Mouse (Mus musculus) forebrain, postnatal 0 days (tissue): Measurements from ENCODE around the gene Dusp5. TPM values are rescaled to one million over a fixed set of nuclear protein-coding genes. Genes with fewer than 3 reads are reported as not detected.
"Not testable (repeated sequence)": the region's sequence is repeated elsewhere in the genome, so short reads cannot be mapped to it uniquely, and the experiment has no call there.

ENCODE experiments used
- ATAC-seq: fragments of 200-750 bp; cut with Nextera tagmentation; 2 replicates; pipeline ENCODE4 v1.8.0; 2017; ENCODE audit warnings: mild to moderate bottlenecking, moderate library complexity
- DNase-seq: peaks from one replicate; pipeline ENCODE4 v3.0.0-alpha.2; 2015
- H3K27ac ChIP-seq: fragments of 300-500 bp; sonication (generic); 2 replicates; pipeline ENCODE4 v1.5.1; 2014; ENCODE audit warnings: low read depth, mild to moderate bottlenecking, antibody characterized with exemption, low read length, moderate library complexity, mixed read lengths
- H3K27me3 ChIP-seq: fragments of 300-500 bp; sonication (generic); 2 replicates; pipeline ENCODE4 v1.6.1; 2014; ENCODE audit warnings: mild to moderate bottlenecking, low read length, mixed read lengths; ENCODE audit not compliant: insufficient read depth
- H3K36me3 ChIP-seq: fragments of 300-500 bp; sonication (generic); 2 replicates; pipeline ENCODE4 v1.6.1; 2014; ENCODE audit warnings: mild to moderate bottlenecking, moderate library complexity; ENCODE audit not compliant: insufficient read depth
- H3K4me1 ChIP-seq: fragments of 300-500 bp; sonication (generic); 2 replicates; pipeline ENCODE4 v1.6.1; 2014; ENCODE audit warnings: antibody characterized with exemption; ENCODE audit not compliant: insufficient read depth
- H3K4me2 ChIP-seq: fragments of 300-500 bp; sonication (generic); 2 replicates; pipeline ENCODE4 v1.6.1; 2014; ENCODE audit warnings: low read depth, mild to moderate bottlenecking, moderate library complexity
- H3K4me3 ChIP-seq: fragments of 300-500 bp; sonication (generic); 2 replicates; pipeline ENCODE4 v1.5.1; 2014; ENCODE audit warnings: low read depth, low read length, mixed read lengths
- H3K9ac ChIP-seq: fragments of 300-500 bp; sonication (generic); 2 replicates; pipeline ENCODE4 v1.6.1; 2014; ENCODE audit warnings: mild to moderate bottlenecking
- H3K9me3 ChIP-seq: fragments of 300-500 bp; sonication (generic); 2 replicates; pipeline ENCODE4 v1.6.1; 2016; ENCODE audit warnings: low read length
- CTCF ChIP-seq: sonication (generic); IDR thresholded peaks from 2 replicates; pipeline ENCODE4 v1.5.1; 2016; ENCODE audit warnings: antibody characterized with exemption, control low read depth, low read depth
- WGBS: fragments of 180-500 bp; shearing (Covaris S2); extraction: QIAGEN DNeasy Blood & Tissue Kit; methylation state at CpG from one replicate; pipeline ENCODE4 v1.1.7; 2014; 5-methylcytosine and 5-hydroxymethylcytosine counted together
- polyA plus RNA-seq: library from polyadenylated mRNA; unstranded; fragments of >200 nt; fragmentation: Nextera tagmentation; extraction: Ambion mirVana; gene quantifications from 2 replicates; pipeline ENCODE4 v1.2.1, GENCODE M21; 2015
- total RNA-seq: library from RNA; depleted of rRNA; stranded (reverse); fragments of >200 nt; gene quantifications from 2 replicates; pipeline ENCODE4 v1.2.3, GENCODE M21; 2014

Gene Dusp5
- total and polyA plus RNA-seq, 2 experiments from 2014 or later = 5.0 to 7.6 TPM

DNA sequence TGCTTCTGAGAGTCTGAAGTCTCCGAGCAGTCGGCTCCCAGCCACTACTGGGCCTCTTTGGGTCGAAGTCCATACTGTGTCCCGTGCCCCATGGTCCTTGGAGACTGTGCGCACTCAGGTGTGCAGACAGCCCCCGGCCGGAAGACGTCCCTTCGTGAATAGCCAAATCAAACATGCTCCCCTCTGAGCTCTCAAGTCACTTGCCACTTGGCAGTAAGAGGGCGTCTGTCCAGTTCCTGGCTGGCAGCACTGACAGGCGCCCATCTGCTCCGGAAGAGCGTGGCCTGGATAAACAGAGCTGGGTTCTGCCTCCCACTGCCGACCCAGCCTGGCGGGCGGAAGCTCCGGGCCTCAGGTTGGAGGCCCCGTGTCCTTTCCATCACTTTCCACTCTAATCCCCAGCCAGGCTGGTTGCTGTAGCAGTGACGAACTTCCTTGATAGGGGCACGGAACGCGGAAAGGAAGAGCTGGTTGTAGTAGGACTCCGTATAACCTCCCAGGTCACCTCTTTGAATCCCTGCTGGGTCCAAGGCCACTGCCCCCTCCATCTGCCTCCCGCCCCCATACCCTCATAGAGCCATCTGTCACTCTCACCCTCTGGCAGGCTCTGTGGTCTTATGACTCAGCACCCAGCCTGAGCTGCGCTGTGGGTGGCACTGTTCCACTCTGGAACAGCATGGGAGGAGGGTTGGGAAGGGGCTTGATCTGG lies 28.5 kb upstream of the Dusp5 start:
- WGBS = 73% methylated on average over 25 of the region's 25 CpGs
- H3K27me3 ChIP-seq = no peaks in the 10 kb centered on the region
- H3K4me1 ChIP-seq = no peaks in the 10 kb centered on the region
- no peaks in the 10 kb centered on the region for H3K9me3 ChIP-seq
- H3K36me3 ChIP-seq = no peaks in the 10 kb centered on the region
- no peak for TF ChIP-seq CTCF
- no peak overlapping the region for H3K4me3 ChIP-seq
- DNase-seq (no peak), ATAC-seq (peak; percentile 75)
- H3K27ac ChIP-seq = no peak overlapping the region
- H3K4me2 ChIP-seq = no peak overlapping the region
- H3K9ac ChIP-seq = no peak overlapping the region

DNA sequence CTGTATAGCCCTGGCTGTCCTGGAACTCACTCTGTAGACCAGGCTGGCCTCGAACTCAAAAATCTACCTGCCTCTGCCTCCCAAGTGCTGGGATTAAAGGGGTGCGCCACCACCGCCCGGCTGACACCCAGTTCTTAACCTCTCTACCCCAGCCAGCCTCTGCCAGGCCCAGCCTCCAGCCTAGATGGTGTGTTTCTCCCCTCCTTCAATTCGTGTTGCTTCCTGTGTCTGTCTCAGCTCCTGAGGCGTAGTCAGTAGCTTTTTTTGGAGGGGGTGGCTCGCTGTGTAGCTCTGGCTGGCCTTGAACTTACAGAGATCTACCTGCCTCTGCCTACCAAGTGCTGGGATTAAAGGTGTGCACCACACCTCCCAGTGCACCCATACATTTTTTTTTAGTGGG lies 27.7 kb upstream of the Dusp5 start:
- not testable (repeated sequence) for H3K9me3 ChIP-seq, ATAC-seq, H3K4me2 ChIP-seq, H3K4me1 ChIP-seq, H3K9ac ChIP-seq, H3K36me3 ChIP-seq, H3K27ac ChIP-seq, H3K4me3 ChIP-seq, H3K27me3 ChIP-seq, DNase-seq
- WGBS = 92% methylated on average over 7 of the region's 7 CpGs

DNA sequence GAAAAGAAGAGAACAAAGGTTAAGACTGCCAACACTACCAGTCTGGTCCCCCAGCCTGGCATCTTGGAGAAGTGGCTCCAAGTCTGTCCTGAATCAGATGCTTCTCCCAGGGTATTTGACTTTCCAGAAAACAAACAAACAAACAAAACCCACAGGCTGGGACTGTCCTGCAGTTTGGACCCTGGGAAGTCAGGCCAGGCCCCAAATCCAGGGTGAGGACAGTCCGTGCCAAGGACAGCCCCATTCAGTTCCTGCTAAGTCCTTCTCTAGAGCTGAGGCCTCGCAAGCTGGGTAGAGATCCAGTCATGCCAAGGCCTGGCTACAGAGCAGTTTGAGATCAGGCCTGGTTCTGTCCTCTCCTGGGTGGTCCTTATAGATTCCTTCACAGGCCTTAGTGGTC lies 27.1 kb upstream of the Dusp5 start:
- Histone ChIP-seq H3K4me1 (no peaks in the 10 kb centered on the region), H3K27me3 (no peaks in the 10 kb centered on the region), H3K36me3 (no peaks in the 10 kb centered on the region), H3K9ac (no peak overlapping the region), H3K27ac (no peak overlapping the region), H3K4me2 (no peak overlapping the region), H3K4me3 (no peak overlapping the region), H3K9me3 (no peaks in the 10 kb centered on the region)
- TF ChIP-seq CTCF = no peak
- 90% methylated on average over 2 of the region's 2 CpGs for WGBS
- DNase-seq (no peak), ATAC-seq (no peak)

DNA sequence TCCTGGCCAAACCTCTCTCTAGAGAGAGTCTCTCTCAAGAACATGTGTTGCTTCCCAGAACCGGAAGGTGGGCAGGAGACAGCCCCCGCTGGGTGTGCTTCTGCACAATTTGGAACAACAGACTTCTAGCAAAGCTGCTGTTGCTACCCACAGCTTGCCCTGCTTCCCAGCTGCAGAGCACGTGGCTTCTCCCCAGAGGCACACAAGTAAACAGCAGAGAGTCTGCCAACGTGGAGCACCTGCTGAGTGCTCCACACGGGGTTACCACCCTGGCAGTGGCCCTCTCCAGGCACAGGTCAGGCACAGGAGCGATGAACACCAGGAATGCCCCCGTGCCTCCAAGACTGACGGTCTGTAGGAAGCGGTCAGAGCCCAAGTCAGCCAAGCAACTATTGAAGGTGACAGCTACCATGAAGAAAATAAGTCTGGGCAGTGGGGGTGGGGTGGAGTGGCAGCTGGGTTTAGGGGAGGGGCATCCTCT lies 26.0 kb upstream of the Dusp5 start:
- no peak overlapping the region for H3K27ac ChIP-seq
- no peak for DNase-seq
- no peak overlapping the region for H3K9ac ChIP-seq
- H3K4me2 ChIP-seq = no peak overlapping the region
- H3K4me3 ChIP-seq = no peak overlapping the region
- no peaks in the 10 kb centered on the region for H3K27me3 ChIP-seq
- 0 out of 2 replicates have a peak, but pooled peaks have one; percentile 46 for ATAC-seq
- TF ChIP-seq CTCF = no peak
- H3K4me1 ChIP-seq = no peaks in the 10 kb centered on the region
- 53% methylated on average over 9 of the region's 9 CpGs for whole genome bisulfite sequencing
- H3K9me3 ChIP-seq = no peaks in the 10 kb centered on the region
- H3K36me3 ChIP-seq = no peaks in the 10 kb centered on the region

DNA sequence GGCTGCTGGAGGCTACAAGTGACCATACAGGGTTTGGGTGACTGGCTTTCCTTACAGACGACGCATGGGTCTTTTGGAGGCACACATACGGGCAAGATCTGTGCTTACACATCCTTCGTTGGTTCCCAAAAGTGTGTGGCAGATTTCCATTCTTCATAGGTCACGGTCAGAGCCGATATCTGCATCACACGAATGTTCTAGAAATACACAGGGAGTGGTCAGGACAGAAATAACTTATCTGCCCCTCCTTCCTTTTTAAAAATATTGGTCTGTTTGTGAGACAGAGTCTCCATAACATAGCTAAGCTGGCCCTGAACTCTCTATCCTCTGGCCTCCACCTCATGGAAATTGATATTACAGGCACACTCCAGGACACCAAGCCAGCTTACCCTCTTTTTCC lies 24.7 kb upstream of the Dusp5 start:
- Histone ChIP-seq H3K4me1 (no peaks in the 10 kb centered on the region), H3K27me3 (no peaks in the 10 kb centered on the region), H3K4me2 (no peak overlapping the region), H3K4me3 (no peak overlapping the region), H3K36me3 (no peaks in the 10 kb centered on the region), H3K9me3 (no peaks in the 10 kb centered on the region), H3K27ac (no peak overlapping the region), H3K9ac (no peak overlapping the region)
- no peak for DNase-seq
- no peak for TF ChIP-seq CTCF
- 94% methylated on average over 7 of the region's 7 CpGs for WGBS
- ATAC-seq = no peak

DNA sequence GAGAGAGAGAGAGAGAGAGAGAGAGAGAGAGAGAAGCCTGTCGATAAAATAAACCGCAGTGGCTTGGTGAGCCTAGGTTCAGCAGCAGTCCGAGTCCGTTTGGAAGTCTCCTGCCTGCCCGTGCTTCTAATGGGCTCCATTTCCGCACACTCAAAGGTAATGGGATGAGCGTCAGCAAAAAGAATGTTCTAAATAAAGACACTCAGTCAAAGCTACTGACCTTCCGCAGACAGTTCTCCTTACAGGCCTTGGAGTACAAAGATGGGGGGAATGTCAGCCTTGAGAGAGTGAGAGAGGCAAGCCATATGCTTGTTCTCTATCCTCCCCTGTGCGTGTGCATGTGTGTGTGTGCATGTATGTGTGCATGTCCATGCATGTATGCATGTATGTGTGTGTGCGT lies 23.2 kb upstream of the Dusp5 start:
- H3K4me1 ChIP-seq = no peaks in the 10 kb centered on the region
- H3K36me3 ChIP-seq = no peaks in the 10 kb centered on the region
- no peaks in the 10 kb centered on the region for H3K9me3 ChIP-seq
- H3K4me3 ChIP-seq = no peak overlapping the region
- TF ChIP-seq CTCF = no peak
- ATAC-seq = no peak
- H3K27me3 ChIP-seq = no peaks in the 10 kb centered on the region
- no peak for DNase-seq
- H3K4me2 ChIP-seq = no peak overlapping the region
- no peak overlapping the region for H3K9ac ChIP-seq
- H3K27ac ChIP-seq = no peak overlapping the region
- WGBS = 76% methylated on average over 10 of the region's 10 CpGs

DNA sequence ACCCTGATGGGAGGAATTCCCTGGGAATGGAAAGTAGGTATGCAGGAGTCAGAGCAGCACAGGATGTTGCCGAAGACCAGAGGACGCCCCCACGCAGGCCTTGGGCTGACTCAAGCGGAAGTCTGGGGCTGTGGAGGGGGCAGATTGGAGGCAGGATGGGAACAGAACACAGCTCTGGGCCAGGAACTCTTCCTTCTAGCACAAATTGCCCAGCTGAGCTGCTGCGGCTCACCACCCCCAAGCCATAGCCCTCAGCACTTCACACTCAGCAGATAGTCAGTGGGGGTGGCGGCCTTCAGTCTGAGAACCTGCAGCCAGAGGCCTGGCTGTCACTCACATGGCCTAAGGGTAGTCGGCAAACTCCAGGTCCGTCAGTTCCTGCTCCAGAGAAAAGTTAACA lies 21.4 kb upstream of the Dusp5 start:
- Histone ChIP-seq H3K27ac (no peak overlapping the region), H3K4me2 (no peak overlapping the region), H3K9me3 (no peaks in the 10 kb centered on the region), H3K4me3 (no peak overlapping the region), H3K27me3 (no peaks in the 10 kb centered on the region), H3K9ac (no peak overlapping the region), H3K36me3 (no peaks in the 10 kb centered on the region), H3K4me1 (no peaks in the 10 kb centered on the region)
- TF ChIP-seq CTCF = no peak
- ATAC-seq (no peak), DNase-seq (no peak)
- 70% methylated on average over 8 of the region's 8 CpGs for WGBS
